Mouse (Mus musculus) megakaryocyte, embryonic 14.5 days (primary cell): ENCODE measurements around the gene Sik3. TPM values are rescaled to one million over a fixed set of nuclear protein-coding genes. Genes with fewer than 3 reads are reported as not detected.

ENCODE experiments used
- H3K27me3 ChIP-seq: replicated peaks from 2 replicates; pipeline ENCODE3; 2012; ENCODE audit warnings: inconsistent platforms
- H3K36me3 ChIP-seq: replicated peaks from 2 replicates; pipeline ENCODE3; 2012; ENCODE audit warnings: low read length, inconsistent platforms, mixed read lengths
- H3K4me1 ChIP-seq: 2 replicates; pipeline ENCODE4 v1.6.1; 2012; ENCODE audit warnings: inconsistent platforms
- H3K4me3 ChIP-seq: replicated peaks from 2 replicates; pipeline ENCODE3; 2012; ENCODE audit warnings: moderate library complexity, mild to moderate bottlenecking, inconsistent platforms
- H3K9me3 ChIP-seq: 2 replicates; pipeline ENCODE4 v1.6.1; 2012; ENCODE audit warnings: inconsistent platforms
- FLI1 ChIP-seq: IDR thresholded peaks from 2 replicates; pipeline ENCODE4 v1.6.1; 2012; ENCODE audit warnings: low read length, inconsistent platforms, mixed read lengths
- GATA1 ChIP-seq: IDR thresholded peaks from 3 replicates; pipeline ENCODE4 v1.6.1; 2012; ENCODE audit warnings: mixed read lengths, low read length, inconsistent platforms, borderline replicate concordance
- polyA plus RNA-seq: library from polyadenylated mRNA; stranded (reverse); fragments of >175 nt; gene quantifications from 2 replicates; pipeline ENCODE4 v1.2.3, GENCODE M21; 2012; ENCODE audit warnings: low replicate concordance; ENCODE audit not compliant: insufficient read depth

Gene Sik3
- polyA plus RNA-seq, 1 experiment, result 17.3 TPM

DNA sequence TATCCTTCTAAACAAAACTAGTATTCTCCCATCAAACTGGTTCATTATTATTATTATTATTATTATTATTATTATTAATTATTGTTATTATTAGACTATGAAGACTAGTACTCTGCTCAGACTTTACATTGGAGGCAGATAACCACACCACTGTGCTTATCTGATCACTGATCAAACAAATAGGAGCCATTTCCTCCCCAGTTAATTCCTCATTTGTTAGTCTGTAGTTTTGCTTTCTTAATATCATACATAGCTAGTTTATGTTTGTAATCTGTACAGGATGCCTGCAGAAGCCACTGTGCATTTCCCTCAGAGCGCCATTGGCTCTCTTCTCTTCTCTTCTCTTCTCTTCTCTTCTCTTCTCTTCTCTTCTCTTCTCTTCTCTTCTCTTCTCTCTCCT is 129.9 kb downstream of the Sik3 start:
- Histone ChIP-seq H3K4me3 (no peak overlapping the region), H3K27me3 (no peaks in the 10 kb centered on the region), H3K4me1 (peaks cover 61% of the 10 kb centered on the region), H3K36me3 (peaks cover 68% of the 10 kb centered on the region), H3K9me3 (no peaks in the 10 kb centered on the region)
- no peak for TF ChIP-seq GATA1
- TF ChIP-seq FLI1, result no peak

DNA sequence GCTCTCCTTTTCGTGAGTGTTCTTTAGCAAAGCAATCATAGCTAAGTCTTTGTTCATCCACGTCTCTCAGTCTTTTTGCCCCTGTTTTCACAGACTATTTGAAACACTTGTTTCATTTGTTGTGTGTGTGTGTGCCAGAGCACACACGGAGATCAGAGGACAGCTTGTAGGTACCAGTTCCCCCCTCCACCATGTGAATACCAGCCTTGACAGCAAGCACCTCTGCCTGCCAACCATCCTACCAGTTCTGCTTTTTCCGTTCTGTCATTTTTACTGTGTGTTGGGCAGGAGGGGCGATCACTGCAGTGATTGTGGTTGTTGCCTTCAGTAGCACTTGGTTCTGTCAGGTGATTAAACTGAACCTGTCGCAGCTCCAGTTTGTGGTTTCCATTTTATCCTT is 132.4 kb downstream of the Sik3 start:
- TF ChIP-seq FLI1, result no peak
- TF ChIP-seq GATA1, result no peak
- Histone ChIP-seq H3K9me3 (no peaks in the 10 kb centered on the region), H3K36me3 (peaks cover 69% of the 10 kb centered on the region), H3K4me1 (peaks cover 81% of the 10 kb centered on the region), H3K4me3 (no peak overlapping the region), H3K27me3 (no peaks in the 10 kb centered on the region)

DNA sequence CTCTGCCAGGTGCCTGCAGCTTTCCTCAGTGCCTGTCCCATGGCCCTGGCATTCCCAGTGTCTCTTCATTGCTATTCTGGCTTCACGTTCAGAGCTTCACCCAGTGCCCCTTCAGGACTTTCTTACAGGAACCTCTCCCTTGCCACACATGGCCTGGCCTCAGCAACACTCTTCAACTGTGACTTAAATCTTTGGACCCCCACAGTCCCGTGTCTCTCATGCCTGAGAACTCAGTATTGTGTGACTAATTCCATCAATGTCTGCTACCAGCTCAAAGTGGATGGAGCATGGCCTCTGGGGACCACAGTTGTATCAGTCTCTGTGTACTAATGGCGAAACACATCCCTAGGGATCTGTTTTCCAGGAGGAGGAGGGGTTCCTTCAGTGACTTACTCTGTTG is 133.8 kb downstream of the Sik3 start:
- Histone ChIP-seq H3K9me3 (no peaks in the 10 kb centered on the region), H3K4me1 (peaks cover 82% of the 10 kb centered on the region), H3K27me3 (no peaks in the 10 kb centered on the region), H3K36me3 (peaks cover 58% of the 10 kb centered on the region), H3K4me3 (no peak overlapping the region)
- TF ChIP-seq FLI1 (no peak), GATA1 (no peak)

DNA sequence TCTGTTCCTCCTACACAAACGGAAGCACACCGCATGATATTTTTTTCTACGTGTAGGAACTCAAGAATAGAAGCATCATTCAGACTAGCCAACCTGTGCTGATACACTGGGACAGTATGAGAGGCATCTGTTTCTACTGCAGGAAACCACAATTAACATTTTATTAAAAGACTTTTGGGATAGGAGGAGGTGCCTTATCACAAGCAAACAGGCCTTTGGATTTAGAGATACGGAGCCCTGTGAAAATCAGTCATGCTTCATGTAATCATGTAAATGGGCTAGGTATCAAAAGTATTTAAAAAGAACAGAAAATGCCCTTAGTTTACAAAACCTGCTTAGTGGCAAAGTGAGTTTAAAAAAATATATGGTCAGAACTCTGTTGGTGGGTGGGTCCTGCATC is 136.1 kb downstream of the Sik3 start:
- Histone ChIP-seq H3K27me3 (no peaks in the 10 kb centered on the region), H3K9me3 (no peaks in the 10 kb centered on the region), H3K4me3 (no peak overlapping the region), H3K4me1 (peaks cover 86% of the 10 kb centered on the region), H3K36me3 (peaks cover 56% of the 10 kb centered on the region)
- TF ChIP-seq FLI1 (no peak), GATA1 (no peak)

DNA sequence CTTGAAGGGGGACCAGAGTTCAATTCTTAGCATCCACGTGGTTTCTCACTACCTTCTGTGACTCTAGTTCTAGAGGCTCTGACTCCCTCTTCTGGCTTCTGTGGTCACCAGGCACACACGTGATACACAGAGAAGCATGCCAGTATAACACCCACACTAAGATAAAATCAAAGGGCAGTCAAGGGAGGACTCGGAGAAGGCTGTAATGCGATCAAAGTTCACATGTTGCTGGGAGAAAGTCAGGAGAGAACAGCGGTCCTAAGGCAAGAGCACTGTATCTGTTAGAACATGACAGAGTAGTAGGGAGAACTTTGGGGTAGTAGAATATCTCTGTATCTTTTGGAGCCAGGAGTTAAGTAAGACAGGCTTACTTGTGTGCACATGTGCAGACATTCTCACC is 136.8 kb downstream of the Sik3 start:
- TF ChIP-seq FLI1 (no peak), GATA1 (no peak)
- H3K9me3 ChIP-seq, result no peaks in the 10 kb centered on the region
- no peaks in the 10 kb centered on the region for H3K27me3 ChIP-seq
- H3K36me3 ChIP-seq, result peaks cover 52% of the 10 kb centered on the region
- H3K4me3 ChIP-seq, result no peak overlapping the region
- H3K4me1 ChIP-seq, result peaks cover 88% of the 10 kb centered on the region

DNA sequence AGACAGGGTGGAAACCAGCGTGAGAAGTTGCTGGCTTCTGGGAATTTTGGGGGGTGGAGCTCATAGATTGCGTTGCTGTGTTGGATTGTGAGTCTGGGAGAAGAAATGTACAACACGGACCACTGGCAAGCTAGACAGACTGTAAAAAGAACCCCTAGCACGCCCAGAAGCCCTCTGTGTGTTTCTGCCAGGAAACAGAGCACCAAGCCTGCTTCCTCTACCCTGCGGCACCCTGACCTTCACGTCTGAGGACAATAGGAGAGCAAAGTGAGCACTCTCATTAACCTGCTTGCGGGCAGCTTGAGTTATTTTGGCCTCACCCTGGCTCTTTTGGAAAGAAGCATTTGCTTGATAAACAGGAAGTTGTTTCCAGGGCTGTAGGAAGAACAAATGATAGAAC is 137.5 kb downstream of the Sik3 start:
- H3K9me3 ChIP-seq, result no peaks in the 10 kb centered on the region
- TF ChIP-seq GATA1, result no peak
- no peak for TF ChIP-seq FLI1
- H3K36me3 ChIP-seq, result peaks cover 55% of the 10 kb centered on the region
- peaks cover 90% of the 10 kb centered on the region for H3K4me1 ChIP-seq
- no peaks in the 10 kb centered on the region for H3K27me3 ChIP-seq
- peak overlapping the region; percentile 72 for H3K4me3 ChIP-seq

DNA sequence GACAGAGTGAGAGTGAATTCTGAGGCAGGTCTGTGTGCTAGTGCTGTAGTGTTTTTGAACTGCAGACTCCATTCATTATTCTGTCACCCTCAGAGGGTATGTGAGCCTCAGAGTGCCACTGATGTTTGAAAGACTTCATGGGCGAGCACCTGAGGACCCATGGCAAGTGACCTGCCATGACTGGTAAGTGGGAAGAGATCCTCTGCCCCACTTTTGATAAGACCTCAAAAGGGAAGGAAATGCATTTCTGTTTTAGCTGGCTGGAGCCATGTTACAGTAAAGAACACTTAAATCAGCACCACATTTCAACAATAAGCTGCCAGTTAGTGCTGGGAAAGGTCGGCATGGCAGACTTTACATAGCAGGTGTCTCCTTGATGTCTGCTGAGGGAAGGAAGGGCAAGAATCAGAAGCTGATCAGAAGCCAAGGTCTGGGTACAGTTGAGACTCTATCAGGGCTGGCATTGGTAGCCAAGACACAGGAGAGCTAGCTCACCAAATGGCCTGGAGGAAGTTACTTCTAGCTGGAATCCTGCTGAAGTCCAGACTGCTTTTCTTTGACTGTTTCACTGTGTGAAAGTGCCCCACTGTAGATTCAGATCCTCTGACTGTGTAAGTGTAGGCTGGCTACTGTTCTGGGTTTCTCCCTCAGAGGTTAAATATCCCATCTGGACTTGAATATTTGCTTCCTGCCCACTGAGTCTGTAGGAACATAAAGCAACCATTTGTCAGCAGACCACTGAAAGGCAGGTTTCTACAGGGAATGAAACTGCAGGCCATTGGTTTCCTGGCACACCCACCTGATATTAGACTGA is 138.5 kb downstream of the Sik3 start:
- no peaks in the 10 kb centered on the region for H3K27me3 ChIP-seq
- no peaks in the 10 kb centered on the region for H3K9me3 ChIP-seq
- TF ChIP-seq FLI1, result no peak
- H3K4me1 ChIP-seq, result peaks cover 98% of the 10 kb centered on the region
- H3K36me3 ChIP-seq, result peaks cover 49% of the 10 kb centered on the region
- peak overlapping the region; percentile 68 for H3K4me3 ChIP-seq

DNA sequence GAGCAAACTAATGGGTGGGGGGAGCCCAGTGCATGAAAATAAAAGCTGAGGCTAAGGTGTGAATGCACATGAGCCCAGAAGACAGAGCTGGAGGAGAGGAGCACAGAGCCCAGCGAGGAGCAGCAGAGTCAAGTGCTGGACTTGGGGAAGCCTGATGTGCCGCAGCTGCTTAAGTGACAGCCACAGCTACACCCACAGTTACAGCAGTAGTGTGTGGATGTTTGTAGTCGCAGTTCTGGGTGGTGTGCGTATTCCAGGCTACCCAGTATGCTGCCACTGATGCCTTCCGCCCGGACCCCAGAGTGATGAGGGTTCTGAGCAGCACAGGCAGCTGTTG is 139.1 kb downstream of the Sik3 start:
- peaks cover 98% of the 10 kb centered on the region for H3K4me1 ChIP-seq
- H3K9me3 ChIP-seq, result no peaks in the 10 kb centered on the region
- no peak for TF ChIP-seq FLI1
- TF ChIP-seq GATA1, result no peak
- peaks cover 47% of the 10 kb centered on the region for H3K36me3 ChIP-seq
- H3K27me3 ChIP-seq, result no peaks in the 10 kb centered on the region
- peak overlapping the region; percentile 68 for H3K4me3 ChIP-seq

DNA sequence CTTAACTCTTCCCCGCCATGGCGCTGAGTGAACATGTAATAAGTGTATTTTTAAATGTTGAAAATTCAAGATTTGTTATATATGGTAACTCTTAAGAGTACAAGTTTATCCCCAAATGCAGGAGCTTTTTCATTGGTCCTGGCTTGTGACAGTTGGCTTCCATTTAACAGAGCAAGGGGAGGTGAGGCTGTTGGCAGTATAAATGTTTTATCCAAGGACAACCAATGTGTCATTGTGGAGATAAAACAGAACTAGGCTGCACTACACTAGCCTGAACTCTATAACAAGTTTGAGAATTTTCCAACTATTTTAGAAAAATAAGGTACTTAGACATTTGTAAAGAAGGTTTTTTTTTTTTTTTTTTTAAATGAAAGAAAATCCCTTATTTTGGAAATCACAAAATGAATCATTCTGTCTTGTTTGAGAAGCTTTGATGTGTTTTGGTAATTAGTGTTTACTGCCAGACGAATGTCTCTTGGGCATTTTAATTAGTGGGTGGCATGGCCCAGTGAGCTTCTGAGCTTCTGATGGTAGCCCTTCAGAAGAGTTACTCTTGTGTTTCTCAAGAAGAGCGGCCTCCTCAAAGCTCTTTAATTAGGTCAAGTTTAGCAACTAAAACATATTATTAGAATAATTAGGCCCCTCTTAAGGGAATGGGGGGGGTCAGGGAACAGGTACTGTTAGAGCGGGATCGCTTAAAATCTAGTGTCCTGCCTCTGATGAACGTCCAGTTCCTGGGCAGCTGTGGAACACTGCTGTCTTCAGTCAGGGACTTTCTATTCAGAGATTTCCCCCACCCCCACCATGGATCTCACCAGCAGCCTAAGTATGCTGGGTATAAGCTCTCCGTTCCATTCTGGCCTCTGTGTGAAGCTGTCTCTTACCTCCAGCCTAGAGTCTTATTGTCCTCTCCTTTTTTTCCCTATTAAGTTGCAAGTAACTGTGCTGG is 139.7 kb downstream of the Sik3 start:
- peaks cover 98% of the 10 kb centered on the region for H3K4me1 ChIP-seq
- no peaks in the 10 kb centered on the region for H3K27me3 ChIP-seq
- no peak for TF ChIP-seq FLI1
- no peak for TF ChIP-seq GATA1
- no peak overlapping the region for H3K4me3 ChIP-seq
- H3K36me3 ChIP-seq, result peaks cover 45% of the 10 kb centered on the region
- no peaks in the 10 kb centered on the region for H3K9me3 ChIP-seq

DNA sequence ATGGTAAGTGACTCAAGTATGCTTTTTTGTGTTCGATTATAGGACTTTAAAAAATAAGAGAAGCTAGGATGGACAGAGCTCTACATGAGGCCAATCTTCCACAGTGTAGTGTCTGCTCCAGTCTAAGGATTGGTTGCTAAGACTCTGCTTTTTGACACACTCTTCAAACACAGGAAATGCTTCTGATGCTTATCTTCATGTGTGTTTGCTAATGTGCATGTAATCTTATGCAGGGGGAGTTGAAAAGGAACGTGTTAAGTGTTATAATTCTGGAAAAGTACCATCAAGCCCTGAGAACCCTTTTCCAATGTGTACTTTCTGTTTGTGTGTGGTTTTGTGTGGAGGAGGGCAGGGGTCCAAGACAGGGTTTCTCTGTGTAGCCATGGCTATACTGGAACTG is 141.8 kb downstream of the Sik3 start:
- peaks cover 96% of the 10 kb centered on the region for H3K4me1 ChIP-seq
- no peak for TF ChIP-seq FLI1
- no peak for TF ChIP-seq GATA1
- no peak overlapping the region for H3K4me3 ChIP-seq
- no peaks in the 10 kb centered on the region for H3K9me3 ChIP-seq
- H3K27me3 ChIP-seq, result no peaks in the 10 kb centered on the region
- peaks cover 41% of the 10 kb centered on the region for H3K36me3 ChIP-seq
